Mouse (Mus musculus): ENCODE measurements around the gene Ssr2. TPM values are rescaled to one million over a fixed set of nuclear protein-coding genes. Genes with fewer than 3 reads are reported as not detected.

Gene Ssr2
- polyA plus RNA-seq, 1 experiment from 2014 or later: 307 TPM

MicroRNA genes within 50 kb of the gene (microRNA counts, 519-probe panel; counts per million panel counts)
- not detected for microRNA mmu-miR-1905

Small RNA genes lying within 50 kb of the gene (microRNA-seq; reads per million reads assigned to microRNA genes)
- not detected for gene Mir1905

Other genes starting within 250 kb of the Ssr2 start
- gene Tmem79, start 239.7 kb upstream of the Ssr2 start, polyA plus RNA-seq (2015; fragmentation: Nextera tagmentation; extraction: Ambion mirVana): 41.3 and 58.9 TPM in 2 replicates
- gene Smg5, start 239.6 kb upstream of the Ssr2 start, polyA plus RNA-seq (2015; fragmentation: Nextera tagmentation; extraction: Ambion mirVana): 40.0 and 42.9 TPM in 2 replicates
- 19.9 and 24.9 TPM in 2 replicates for gene Paqr6, start 211.3 kb upstream of the Ssr2 start, polyA plus RNA-seq (2015; fragmentation: Nextera tagmentation; extraction: Ambion mirVana)
- gene Bglap3, start 203.1 kb upstream of the Ssr2 start, polyA plus RNA-seq (2015; fragmentation: Nextera tagmentation; extraction: Ambion mirVana): 9.8 and 26.1 TPM in 2 replicates
- 4.4 and 12.2 TPM in 2 replicates for gene Bglap2, start 197.2 kb upstream of the Ssr2 start, polyA plus RNA-seq (2015; fragmentation: Nextera tagmentation; extraction: Ambion mirVana)
- not detected in 2 replicates for gene Bglap, start 191.4 kb upstream of the Ssr2 start, polyA plus RNA-seq (2015; fragmentation: Nextera tagmentation; extraction: Ambion mirVana)
- 98.9 and 104 TPM in 2 replicates for gene Pmf1, start 165.5 kb upstream of the Ssr2 start, polyA plus RNA-seq (2015; fragmentation: Nextera tagmentation; extraction: Ambion mirVana)
- 18.0 and 20.0 TPM in 2 replicates for gene Slc25a44, start 150.7 kb upstream of the Ssr2 start, polyA plus RNA-seq (2015; fragmentation: Nextera tagmentation; extraction: Ambion mirVana)
- gene Sema4a, start 114.7 kb upstream of the Ssr2 start, polyA plus RNA-seq (2015; fragmentation: Nextera tagmentation; extraction: Ambion mirVana): 33.1 and 38.4 TPM in 2 replicates
- gene Lmna, start 65.9 kb upstream of the Ssr2 start, polyA plus RNA-seq (2015; fragmentation: Nextera tagmentation; extraction: Ambion mirVana): 266 and 298 TPM in 2 replicates
- 9.9 and 11.4 TPM in 2 replicates for gene Mex3a, start 43.5 kb upstream of the Ssr2 start, polyA plus RNA-seq (2015; fragmentation: Nextera tagmentation; extraction: Ambion mirVana)
- gene Rab25, start 27.6 kb upstream of the Ssr2 start, polyA plus RNA-seq (2015; fragmentation: Nextera tagmentation; extraction: Ambion mirVana): 144 and 197 TPM in 2 replicates
- gene Lamtor2, start 22.8 kb upstream of the Ssr2 start, polyA plus RNA-seq (2015; fragmentation: Nextera tagmentation; extraction: Ambion mirVana): 188 and 190 TPM in 2 replicates
- 33.3 and 34.0 TPM in 2 replicates for gene Ubqln4, start 22.1 kb upstream of the Ssr2 start, polyA plus RNA-seq (2015; fragmentation: Nextera tagmentation; extraction: Ambion mirVana)
- gene Arhgef2, start 30.1 kb downstream of the Ssr2 start, polyA plus RNA-seq (2015; fragmentation: Nextera tagmentation; extraction: Ambion mirVana): 75.4 and 81.3 TPM in 2 replicates
- not detected in 2 replicates for gene Rxfp4, start 77.3 kb downstream of the Ssr2 start, polyA plus RNA-seq (2015; fragmentation: Nextera tagmentation; extraction: Ambion mirVana)
- gene Khdc4, start 109.9 kb downstream of the Ssr2 start, polyA plus RNA-seq (2015; fragmentation: Nextera tagmentation; extraction: Ambion mirVana): 71.4 and 72.3 TPM in 2 replicates
- gene Rit1, start 141.0 kb downstream of the Ssr2 start, polyA plus RNA-seq (2015; fragmentation: Nextera tagmentation; extraction: Ambion mirVana): 64.4 and 75.9 TPM in 2 replicates
- 20.3 and 21.7 TPM in 2 replicates for gene Syt11, start 199.3 kb downstream of the Ssr2 start, polyA plus RNA-seq (2015; fragmentation: Nextera tagmentation; extraction: Ambion mirVana)